In the genomic region with DNA sequence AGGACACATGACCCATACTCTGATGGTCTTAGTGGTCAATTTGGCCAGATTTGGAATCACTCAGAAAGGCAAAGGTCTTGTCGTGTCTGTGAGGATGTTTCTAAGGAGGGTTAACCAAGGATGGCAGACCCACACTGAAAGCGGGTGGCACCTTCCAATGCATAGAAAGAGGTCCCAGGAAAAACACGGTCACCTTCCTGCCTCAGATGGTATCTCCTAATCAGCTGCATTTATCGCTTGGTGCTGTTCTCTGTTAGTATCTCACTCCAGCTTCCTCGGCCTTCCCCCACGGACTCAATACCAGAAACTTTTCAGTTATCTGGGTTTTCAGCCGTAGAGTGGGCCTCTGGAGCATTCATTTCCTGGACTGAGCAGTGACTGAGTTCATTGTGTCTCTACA, we compare ENCODE assay signal across 23 mouse cellular contexts. TPM values are rescaled to one million over a fixed set of nuclear protein-coding genes. Genes with fewer than 3 reads are reported as not detected.
DNase-seq lines count a peak whose midpoint lies in the region; ATAC-seq lines count a peak whose summit lies in the region.
"Had no signal": no experiment of that assay in that cellular context is flagged by ENCODE, and none has a peak within 500 bp of the region (broad histone marks: within the 10 kb centered on the region; RNA-seq: fewer than 3 reads in every experiment).

No protein-coding gene starts in this region.

- ATAC-seq in heart, embryonic 11.5 days (replicated peaks; ENCODE audit: insufficient number of reproducible peaks, low FRiP score, low TSS enrichment), result no peak
- ATAC-seq in hindbrain, embryonic 14.5 days (ENCODE audit: low FRiP score), result no peak
- ATAC-seq in liver, embryonic 13.5 days (ENCODE audit: low read depth), result no peak
- ATAC-seq: activated CD4-positive, CD25-positive, alpha-beta regulatory T cell, adult 4 months; forebrain, embryonic 15.5 days; hindbrain, postnatal 0 days; intestine, embryonic 15.5 days; Patski had no signal

- no peak for DNase-seq in heart, postnatal 25 days (ENCODE audit: low spot score)
- no peak for DNase-seq in hindbrain, embryonic 10.5 days (ENCODE audit: low spot score)
- no peak for DNase-seq in hindbrain, embryonic 14.5 days (ENCODE audit: low spot score)
- DNase-seq in embryonic facial prominence, embryonic 10.5 days (ENCODE audit: low spot score), result no peak
- no peak for DNase-seq in liver, embryonic 13.5 days
- DNase-seq in urinary bladder, postnatal 25 days (ENCODE audit: low spot score), result no peak
- DNase-seq: adrenal gland, postnatal 14 days; cerebellum, adult 11-12 months; cerebellum, adult 9-11 months; gastrocnemius, postnatal 36 days; heart, postnatal 14 days; kidney, adult 2 months had no signal

- no peak overlapping the region for H3K4me2 ChIP-seq in heart, embryonic 11.5 days
- no peak overlapping the region for H3K4me2 ChIP-seq in hindbrain, embryonic 14.5 days (replicated peaks)
- H3K4me2 ChIP-seq in liver, embryonic 13.5 days, result no peak overlapping the region
- H3K4me2 ChIP-seq: embryonic facial prominence, embryonic 15.5 days; forebrain, embryonic 15.5 days; hindbrain, embryonic 12.5 days; intestine, embryonic 15.5 days had no signal

- H3K9ac ChIP-seq in heart, embryonic 11.5 days (ENCODE audit: low read depth, low read length), result no peak overlapping the region; the same call in 1 of the 2 replicates
- no peak overlapping the region for H3K9ac ChIP-seq in hindbrain, embryonic 14.5 days
- peak overlapping the region; percentile 52; the same call in 1 of the 2 replicates for H3K9ac ChIP-seq in liver, embryonic 13.5 days
- H3K9ac ChIP-seq: embryonic facial prominence, embryonic 15.5 days; forebrain, embryonic 15.5 days; hindbrain, embryonic 12.5 days; intestine, embryonic 15.5 days had no signal

- 51% methylated on average over 7 of the region's 7 CpGs for WGBS in heart, embryonic 11.5 days (ENCODE audit: insufficient replicate concordance)
- 91% methylated on average over 7 of the region's 7 CpGs for WGBS in hindbrain, embryonic 10.5 days
- 92% methylated on average over 7 of the region's 7 CpGs for WGBS in hindbrain, embryonic 14.5 days
- 85% methylated on average over 7 of the region's 7 CpGs for WGBS in embryonic facial prominence, embryonic 10.5 days
- whole genome bisulfite sequencing in liver, embryonic 13.5 days (ENCODE audit: insufficient replicate concordance), result 40% methylated on average over 7 of the region's 7 CpGs

- H3K27me3 ChIP-seq in heart, embryonic 11.5 days (ENCODE audit: control insufficient read depth, insufficient read depth, low read length), result no peaks in the 10 kb centered on the region
- H3K27me3 ChIP-seq in hindbrain, embryonic 10.5 days (ENCODE audit: insufficient read depth, poor library complexity, severe bottlenecking), result no peaks in the 10 kb centered on the region
- no peaks in the 10 kb centered on the region for H3K27me3 ChIP-seq in hindbrain, embryonic 14.5 days (ENCODE audit: control insufficient read depth, insufficient read depth, low read length)
- H3K27me3 ChIP-seq in embryonic facial prominence, embryonic 10.5 days (replicated peaks; ENCODE audit: low read depth, poor library complexity, severe bottlenecking), result no peaks in the 10 kb centered on the region
- H3K27me3 ChIP-seq in liver, embryonic 13.5 days, result peaks cover 8% of the 10 kb centered on the region; the same call in 1 of the 2 replicates
- H3K27me3 ChIP-seq: CH12.LX; embryonic facial prominence, embryonic 15.5 days; hindbrain, embryonic 12.5 days; intestine, embryonic 15.5 days; Patski had no signal

- intact Hi-C loops in heart, postnatal 25 days (cut with DNase I), result loop anchor here (5.0 kb wide), 1 partner anchor 197 kb away; the partner anchor contains the start of gene Grb10

- no peak overlapping the region for H3K4me3 ChIP-seq in heart, embryonic 11.5 days (ENCODE audit: low read depth, low read length)
- H3K4me3 ChIP-seq in hindbrain, embryonic 10.5 days, result no peak overlapping the region
- H3K4me3 ChIP-seq in hindbrain, embryonic 14.5 days (replicated peaks; ENCODE audit: low read length), result no peak overlapping the region
- H3K4me3 ChIP-seq in embryonic facial prominence, embryonic 10.5 days, result no peak overlapping the region
- H3K4me3 ChIP-seq in liver, embryonic 13.5 days (replicated peaks), result no peak overlapping the region
- H3K4me3 ChIP-seq: embryonic facial prominence, embryonic 15.5 days; erythroblast, embryonic 14.5 days; forebrain, embryonic 10.5 days; forebrain, embryonic 15.5 days; hindbrain, embryonic 12.5 days; intestine, embryonic 15.5 days had no signal

- H3K27ac ChIP-seq in heart, embryonic 11.5 days (ENCODE audit: low read depth, low read length), result peak overlapping the region; percentile 65
- H3K27ac ChIP-seq in hindbrain, embryonic 10.5 days, result peak overlapping the region; percentile 62; the same call in 1 of the 2 replicates
- H3K27ac ChIP-seq in hindbrain, embryonic 14.5 days, result no peak overlapping the region
- H3K27ac ChIP-seq in embryonic facial prominence, embryonic 10.5 days (replicated peaks), result peak overlapping the region; percentile 59
- H3K27ac ChIP-seq in liver, embryonic 13.5 days, result peak overlapping the region; percentile 67
- H3K27ac ChIP-seq: embryonic facial prominence, embryonic 15.5 days; forebrain, embryonic 15.5 days; hindbrain, embryonic 12.5 days; hindbrain, postnatal 0 days; intestine, embryonic 15.5 days had no signal

- H3K4me1 ChIP-seq in heart, embryonic 11.5 days (ENCODE audit: control insufficient read depth, insufficient read depth, low read length), result peaks cover 69% of the 10 kb centered on the region
- H3K4me1 ChIP-seq in hindbrain, embryonic 10.5 days (replicated peaks), result peaks cover 47% of the 10 kb centered on the region
- no peaks in the 10 kb centered on the region for H3K4me1 ChIP-seq in hindbrain, embryonic 14.5 days (replicated peaks; ENCODE audit: control insufficient read depth, insufficient read depth, low read length)
- peaks cover 48% of the 10 kb centered on the region for H3K4me1 ChIP-seq in embryonic facial prominence, embryonic 10.5 days
- H3K4me1 ChIP-seq in liver, embryonic 13.5 days (replicated peaks), result peaks cover 99% of the 10 kb centered on the region
- H3K4me1 ChIP-seq: forebrain, embryonic 15.5 days had no signal

- no peaks in the 10 kb centered on the region for H3K9me3 ChIP-seq in heart, embryonic 11.5 days (replicated peaks; ENCODE audit: control insufficient read depth, low read length)
- H3K9me3 ChIP-seq in hindbrain, embryonic 10.5 days, result no peaks in the 10 kb centered on the region
- no peaks in the 10 kb centered on the region for H3K9me3 ChIP-seq in hindbrain, embryonic 14.5 days (ENCODE audit: control insufficient read depth, low read length)
- H3K9me3 ChIP-seq in embryonic facial prominence, embryonic 10.5 days, result no peaks in the 10 kb centered on the region
- H3K9me3 ChIP-seq in liver, embryonic 13.5 days (replicated peaks), result no peaks in the 10 kb centered on the region
- H3K9me3 ChIP-seq: embryonic facial prominence, embryonic 15.5 days; forebrain, embryonic 10.5 days; forebrain, embryonic 15.5 days; hindbrain, embryonic 12.5 days; intestine, embryonic 15.5 days had no signal

- no peaks in the 10 kb centered on the region for H3K36me3 ChIP-seq in heart, embryonic 11.5 days (ENCODE audit: control insufficient read depth, insufficient read depth, low read length)
- H3K36me3 ChIP-seq in hindbrain, embryonic 10.5 days, result no peaks in the 10 kb centered on the region
- H3K36me3 ChIP-seq in hindbrain, embryonic 14.5 days (replicated peaks; ENCODE audit: control insufficient read depth, insufficient read depth), result no peaks in the 10 kb centered on the region
- H3K36me3 ChIP-seq in embryonic facial prominence, embryonic 10.5 days (replicated peaks), result no peaks in the 10 kb centered on the region
- H3K36me3 ChIP-seq in liver, embryonic 13.5 days, result no peaks in the 10 kb centered on the region
- H3K36me3 ChIP-seq: embryonic facial prominence, embryonic 15.5 days; forebrain, embryonic 10.5 days; forebrain, embryonic 15.5 days; hindbrain, embryonic 12.5 days; intestine, embryonic 15.5 days had no signal

RNA-seq across cellular contexts. Expression of gene Fignl1, which starts 31.1 kb away (rescaled TPM):
- 73.1 and 86.9 TPM in 2 replicates for polyA plus RNA-seq in heart, embryonic 11.5 days (2014; fragmentation: Nextera tagmentation; extraction: Ambion mirVana)
- under 1 TPM; 0.59 to 0.60 TPM for total RNA-seq in heart, postnatal 25 days (2021)
- polyA plus RNA-seq in hindbrain, embryonic 10.5 days (2016; fragmentation: Nextera tagmentation; extraction: Ambion mirVana), result 67.8 and 105 TPM in 2 replicates
- polyA plus RNA-seq in hindbrain, embryonic 14.5 days (2014; fragmentation: Nextera tagmentation; extraction: Ambion mirVana), result 13.3 and 14.8 TPM in 2 replicates
- polyA plus RNA-seq in embryonic facial prominence, embryonic 10.5 days (2016; fragmentation: Nextera tagmentation; extraction: Ambion mirVana), result 105 and 112 TPM in 2 replicates
- polyA plus RNA-seq in liver, embryonic 13.5 days (2015; fragmentation: Nextera tagmentation; extraction: Ambion mirVana), result 107 and 133 TPM in 2 replicates

RNA-seq across cellular contexts. Expression of gene Ddc, which starts 58.1 kb away (rescaled TPM):
- polyA plus RNA-seq in heart, embryonic 11.5 days (2014; fragmentation: Nextera tagmentation; extraction: Ambion mirVana), result 39.7 and 44.5 TPM in 2 replicates
- total RNA-seq in heart, postnatal 25 days (2021), result 1 to 10 TPM; 2.5 TPM
- polyA plus RNA-seq in hindbrain, embryonic 10.5 days (2016; fragmentation: Nextera tagmentation; extraction: Ambion mirVana), result 10.2 TPM in 2 replicates
- 7.0 and 9.3 TPM in 2 replicates for polyA plus RNA-seq in hindbrain, embryonic 14.5 days (2014; fragmentation: Nextera tagmentation; extraction: Ambion mirVana)
- polyA plus RNA-seq in embryonic facial prominence, embryonic 10.5 days (2016; fragmentation: Nextera tagmentation; extraction: Ambion mirVana), result 6.9 and 8.8 TPM in 2 replicates
- 9.7 and 11.3 TPM in 2 replicates for polyA plus RNA-seq in liver, embryonic 13.5 days (2015; fragmentation: Nextera tagmentation; extraction: Ambion mirVana)
